9 mouse cellular contexts compared by ENCODE assay signal in the genomic region with DNA sequence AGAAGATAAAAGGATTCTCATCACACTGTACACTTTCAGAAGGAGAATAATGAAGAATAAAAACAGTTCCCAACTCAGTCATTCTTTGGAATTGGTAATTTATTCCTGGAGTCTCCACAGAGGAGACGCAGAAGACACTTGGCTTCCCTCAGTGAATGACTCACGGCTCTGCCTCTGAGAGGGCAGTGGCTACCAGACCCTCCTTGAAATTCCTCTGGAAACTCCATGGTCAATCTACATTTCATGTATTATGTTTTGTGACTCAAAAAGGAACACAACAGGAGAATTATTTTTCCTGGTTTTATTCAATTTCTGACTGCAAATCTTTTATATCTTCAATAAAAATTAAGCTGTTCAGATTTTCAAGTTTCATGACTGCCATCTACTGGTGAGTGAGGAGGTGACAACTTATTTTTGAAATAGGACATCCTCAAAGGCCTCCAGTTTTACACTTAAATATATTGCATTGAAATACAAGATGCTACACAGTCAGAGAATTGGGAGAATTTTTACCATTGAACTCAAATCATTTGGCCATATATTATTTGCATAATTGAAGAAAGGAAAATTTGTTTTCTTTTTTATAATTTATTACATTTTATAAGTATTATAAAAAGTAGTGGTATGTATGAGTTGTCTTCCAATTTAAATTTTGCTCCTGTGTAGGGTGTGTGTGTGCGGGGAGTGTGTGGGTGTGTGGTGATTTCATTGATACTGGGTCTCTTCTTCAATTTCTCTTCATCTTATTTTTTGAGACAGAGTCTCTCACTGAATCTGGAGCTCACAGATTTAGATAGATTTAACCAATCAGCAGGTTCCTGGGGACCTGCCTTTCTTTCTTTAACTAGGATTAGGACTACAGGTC.
A peak's percentile ranks its signal among the peaks of the same experiment; 100 is the strongest.
DNase-seq lines count a peak whose midpoint lies in the region; ATAC-seq lines count a peak whose summit lies in the region.
"Had no signal": no experiment of that assay in that cellular context is flagged by ENCODE, and none has a peak within 500 bp of the region (broad histone marks: within the 10 kb centered on the region; RNA-seq: fewer than 3 reads in every experiment).

No protein-coding gene starts in this region.

- no peak overlapping the region for H3K4me3 ChIP-seq in midbrain, embryonic 12.5 days
- H3K4me3 ChIP-seq: embryonic facial prominence, embryonic 15.5 days; limb, embryonic 12.5 days had no signal

- peak; percentile 71 for ATAC-seq in midbrain, embryonic 12.5 days (ENCODE audit: low FRiP score, low read depth)

- peak; percentile 51 for DNase-seq in layer of hippocampus, adult 9-10 months (ENCODE audit: low spot score)
- DNase-seq in layer of hippocampus, postnatal 36 days = no peak
- DNase-seq in MN1 (ENCODE audit: low spot score) = peak; percentile 60
- DNase-seq in cerebellum, postnatal 14 days = peak; percentile 26 to 58
- DNase-seq in adrenal gland, postnatal 25 days = no peak
- DNase-seq in adrenal gland, adult 18-20 months (ENCODE audit: low spot score in 2 of 2) = no peak

- no peaks in the 10 kb centered on the region for H3K36me3 ChIP-seq in midbrain, embryonic 12.5 days
- H3K36me3 ChIP-seq: embryonic facial prominence, embryonic 15.5 days; limb, embryonic 12.5 days had no signal

- 53% methylated on average over 3 of the region's 3 CpGs for WGBS in midbrain, embryonic 12.5 days

- H3K9me3 ChIP-seq in midbrain, embryonic 12.5 days = no peaks in the 10 kb centered on the region
- H3K9me3 ChIP-seq: embryonic facial prominence, embryonic 15.5 days; limb, embryonic 12.5 days had no signal

- no peak overlapping the region for H3K9ac ChIP-seq in midbrain, embryonic 12.5 days (replicated peaks)
- H3K9ac ChIP-seq: embryonic facial prominence, embryonic 15.5 days; limb, embryonic 12.5 days had no signal

- no peaks in the 10 kb centered on the region for H3K27me3 ChIP-seq in midbrain, embryonic 12.5 days
- H3K27me3 ChIP-seq: embryonic facial prominence, embryonic 15.5 days; limb, embryonic 12.5 days had no signal

- no peak overlapping the region for H3K4me2 ChIP-seq in midbrain, embryonic 12.5 days (replicated peaks)
- H3K4me2 ChIP-seq: embryonic facial prominence, embryonic 15.5 days; limb, embryonic 12.5 days had no signal

- no peak overlapping the region for H3K27ac ChIP-seq in midbrain, embryonic 12.5 days (replicated peaks)
- H3K27ac ChIP-seq: embryonic facial prominence, embryonic 15.5 days; limb, embryonic 12.5 days had no signal

- peaks cover 8% of the 10 kb centered on the region; the same call in 1 of the 2 replicates for H3K4me1 ChIP-seq in midbrain, embryonic 12.5 days
- H3K4me1 ChIP-seq: embryonic facial prominence, embryonic 15.5 days had no signal

Comparison
In these comparisons a context has a peak if more than half of its experiments do, and no peak if none do; other contexts are left out.
1. DNase-seq: peak in layer of hippocampus, adult 9-10 months (single experiment), MN1 (single experiment) and cerebellum, postnatal 14 days (2 of 2); none in layer of hippocampus, postnatal 36 days (0 of 2), adrenal gland, postnatal 25 days (single experiment) and adrenal gland, adult 18-20 months (0 of 2).